Mouse (Mus musculus): ENCODE measurements at regions not wholly inside any gene's neighbourhood (a gene's known extent, or its start where the extent isn't known, plus 50 kb on each side); places are given as distances from the start of the nearest gene placed in this dataset.

DNA sequence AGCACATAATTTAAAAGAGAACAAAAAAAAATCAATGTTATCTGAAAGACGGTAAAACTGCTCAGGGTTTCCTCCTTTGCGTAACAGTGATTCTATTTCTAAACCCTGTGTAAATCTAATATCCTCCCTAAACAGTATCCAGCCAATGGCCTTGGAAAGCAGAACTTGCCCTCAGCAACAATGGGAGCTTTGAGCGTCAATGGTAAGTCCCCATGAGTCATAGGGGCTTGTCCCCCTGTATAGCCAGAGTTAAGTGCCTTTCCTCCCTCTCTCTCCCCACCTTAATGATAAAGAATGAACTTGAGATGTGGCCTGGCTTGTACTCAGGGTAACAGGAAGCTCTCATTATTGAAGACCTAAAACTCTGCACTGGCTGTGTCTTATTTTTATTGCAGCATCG is 85.4 kb upstream of the 1700016C15Rik start:
- Histone ChIP-seq H3K4me1 (replicated peaks; ENCODE audit: control insufficient read depth, insufficient read depth, low read length) (peaks cover 12% of the 10 kb centered on the region), H3K27me3 (ENCODE audit: control insufficient read depth, insufficient read depth, low read length) (no peaks in the 10 kb centered on the region), H3K4me3 (ENCODE audit: control insufficient read depth, insufficient read depth, low read length) (no peak overlapping the region), H3K27ac (ENCODE audit: control insufficient read depth, insufficient read depth, low read length) (no peak overlapping the region), H3K36me3 (ENCODE audit: control insufficient read depth, insufficient read depth, low read length) (no peaks in the 10 kb centered on the region)
- no peak for DNase-seq
- TF ChIP-seq POLR2A (IDR thresholded peaks at IDR 0.05; ENCODE audit: control insufficient read depth, extremely low read depth, insufficient read depth, low read length, poor library complexity) (no peak), CTCF (IDR thresholded peaks at IDR 0.05; ENCODE audit: borderline replicate concordance, control insufficient read depth, extremely low read depth, insufficient read depth, low read length, poor library complexity) (no peak)
- 79% methylated on average over 4 of the region's 4 CpGs for whole genome bisulfite sequencing

DNA sequence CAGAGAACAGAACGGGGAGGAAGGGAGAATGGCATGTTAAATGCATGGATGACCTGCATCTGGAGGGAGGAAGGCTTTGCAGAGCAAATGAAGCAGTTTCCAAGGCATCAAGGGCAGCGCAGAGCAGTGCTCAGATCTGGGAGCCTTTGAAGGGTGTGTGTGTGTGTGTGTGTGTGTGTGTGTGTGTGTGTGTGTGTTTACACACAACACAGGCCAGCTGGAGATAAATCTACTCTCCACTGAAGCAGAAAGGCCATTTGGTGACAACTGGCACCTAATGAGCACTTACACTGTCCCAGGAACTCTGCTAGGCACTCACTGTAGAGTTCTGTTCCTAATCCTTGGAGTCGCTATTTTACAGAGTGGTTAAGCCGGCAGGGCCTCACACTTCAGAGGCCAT is 84.3 kb upstream of the 1700016C15Rik start:
- H3K36me3 ChIP-seq (ENCODE audit: control insufficient read depth, insufficient read depth, low read length) = no peaks in the 10 kb centered on the region
- TF ChIP-seq CTCF (IDR thresholded peaks at IDR 0.05; ENCODE audit: borderline replicate concordance, control insufficient read depth, extremely low read depth, insufficient read depth, low read length, poor library complexity) (no peak), POLR2A (IDR thresholded peaks at IDR 0.05; ENCODE audit: control insufficient read depth, extremely low read depth, insufficient read depth, low read length, poor library complexity) (no peak)
- WGBS = 95% methylated on average over 4 of the region's 4 CpGs
- H3K4me3 ChIP-seq (ENCODE audit: control insufficient read depth, insufficient read depth, low read length) = no peak overlapping the region
- DNase-seq = no peak
- no peaks in the 10 kb centered on the region for H3K27me3 ChIP-seq (ENCODE audit: control insufficient read depth, insufficient read depth, low read length)
- no peak overlapping the region for H3K27ac ChIP-seq (ENCODE audit: control insufficient read depth, insufficient read depth, low read length)
- peaks cover 10% of the 10 kb centered on the region for H3K4me1 ChIP-seq (replicated peaks; ENCODE audit: control insufficient read depth, insufficient read depth, low read length)

DNA sequence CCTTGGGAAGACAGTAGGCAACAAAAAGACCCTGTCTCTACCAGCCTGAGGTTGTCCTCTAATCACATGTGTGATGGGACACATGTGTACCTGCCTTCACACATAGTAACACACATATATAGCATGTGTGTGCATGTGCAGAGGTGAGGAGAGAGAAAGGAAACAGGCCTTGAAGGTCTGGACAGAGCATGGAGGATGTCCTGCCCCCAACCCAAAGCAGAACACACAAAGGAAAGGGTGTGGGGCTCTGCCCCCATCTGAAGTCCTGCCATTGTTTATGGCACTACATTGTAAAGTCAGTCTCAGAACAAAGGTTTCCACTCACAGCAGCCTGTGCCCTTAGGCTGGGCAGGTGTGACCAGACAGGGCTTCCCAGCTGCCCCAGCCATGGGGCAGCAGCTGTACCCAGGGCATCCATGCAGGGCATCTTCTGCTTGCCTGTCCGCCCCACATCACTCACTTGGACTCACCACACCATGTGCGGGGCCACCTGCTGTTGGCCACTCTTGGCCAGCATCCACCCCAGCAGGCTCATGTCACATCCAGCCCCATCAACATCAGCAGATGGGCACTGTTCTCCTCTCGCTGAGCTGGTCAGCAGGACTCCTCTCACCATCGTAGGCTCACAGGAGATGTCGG is 83.6 kb upstream of the 1700016C15Rik start:
- Histone ChIP-seq H3K4me1 (replicated peaks; ENCODE audit: control insufficient read depth, insufficient read depth, low read length) (peaks cover 6% of the 10 kb centered on the region; the same call in 1 of the 2 replicates), H3K27ac (ENCODE audit: control insufficient read depth, insufficient read depth, low read length) (no peak overlapping the region), H3K4me3 (ENCODE audit: control insufficient read depth, insufficient read depth, low read length) (no peak overlapping the region), H3K27me3 (ENCODE audit: control insufficient read depth, insufficient read depth, low read length) (no peaks in the 10 kb centered on the region), H3K36me3 (ENCODE audit: control insufficient read depth, insufficient read depth, low read length) (no peaks in the 10 kb centered on the region)
- no peak for TF ChIP-seq POLR2A (IDR thresholded peaks at IDR 0.05; ENCODE audit: control insufficient read depth, extremely low read depth, insufficient read depth, low read length, poor library complexity)
- TF ChIP-seq CTCF (IDR thresholded peaks at IDR 0.05; ENCODE audit: borderline replicate concordance, control insufficient read depth, extremely low read depth, insufficient read depth, low read length, poor library complexity) = no peak
- DNase-seq = no peak
- 93% methylated on average over 5 of the region's 5 CpGs for WGBS

DNA sequence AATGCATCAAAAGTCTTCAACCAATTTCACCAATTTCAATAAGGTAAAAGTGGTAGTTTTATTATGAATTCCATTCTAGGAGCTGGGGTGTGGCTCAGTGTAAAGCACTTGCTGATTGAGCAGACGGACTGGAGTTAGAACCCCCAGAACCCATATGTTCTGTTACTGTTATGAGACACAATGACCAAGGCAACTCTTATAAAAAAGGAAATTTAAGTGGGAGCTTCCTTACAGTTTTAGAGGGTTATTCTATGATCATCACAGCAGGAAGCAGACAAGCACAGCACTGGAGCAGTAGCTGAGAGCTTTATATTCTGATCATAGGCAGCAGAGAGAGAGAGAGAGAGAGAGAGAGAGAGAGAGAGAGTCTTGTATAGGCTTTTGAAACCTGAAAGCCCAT is 81.7 kb upstream of the 1700016C15Rik start:
- H3K36me3 ChIP-seq (ENCODE audit: control insufficient read depth, insufficient read depth, low read length) = no peaks in the 10 kb centered on the region
- WGBS = 98% methylated on average over 1 of the region's 1 CpGs
- H3K4me3 ChIP-seq (ENCODE audit: control insufficient read depth, insufficient read depth, low read length) = no peak overlapping the region
- peaks cover 6% of the 10 kb centered on the region; the same call in 1 of the 2 replicates for H3K4me1 ChIP-seq (replicated peaks; ENCODE audit: control insufficient read depth, insufficient read depth, low read length)
- H3K27ac ChIP-seq (ENCODE audit: control insufficient read depth, insufficient read depth, low read length) = no peak overlapping the region
- no peaks in the 10 kb centered on the region for H3K27me3 ChIP-seq (ENCODE audit: control insufficient read depth, insufficient read depth, low read length)
- DNase-seq = no peak
- no peak for TF ChIP-seq CTCF (IDR thresholded peaks at IDR 0.05; ENCODE audit: borderline replicate concordance, control insufficient read depth, extremely low read depth, insufficient read depth, low read length, poor library complexity)
- no peak for TF ChIP-seq POLR2A (IDR thresholded peaks at IDR 0.05; ENCODE audit: control insufficient read depth, extremely low read depth, insufficient read depth, low read length, poor library complexity)

DNA sequence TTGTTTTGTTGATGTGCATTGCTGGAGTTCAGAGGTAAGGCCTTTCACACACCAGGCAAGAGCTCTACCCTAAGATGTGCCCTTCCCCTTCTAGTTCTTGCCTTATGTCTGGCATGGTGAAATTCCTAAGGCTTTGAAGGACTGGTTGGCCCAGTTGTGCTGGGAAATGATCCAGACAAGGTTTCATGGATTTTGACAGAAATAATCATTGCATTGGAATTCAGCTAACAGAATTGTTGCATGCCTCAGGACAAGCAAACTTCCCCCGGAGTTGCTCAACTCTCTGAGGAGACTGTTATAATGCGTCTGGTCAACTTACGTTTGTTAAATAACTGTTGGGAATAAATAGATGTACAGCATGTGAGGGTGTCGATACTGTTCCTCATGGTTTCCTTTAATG is 80.6 kb upstream of the 1700016C15Rik start:
- Histone ChIP-seq H3K27ac (ENCODE audit: control insufficient read depth, insufficient read depth, low read length) (no peak overlapping the region), H3K4me1 (replicated peaks; ENCODE audit: control insufficient read depth, insufficient read depth, low read length) (peaks cover 3% of the 10 kb centered on the region; the same call in 1 of the 2 replicates), H3K27me3 (ENCODE audit: control insufficient read depth, insufficient read depth, low read length) (no peaks in the 10 kb centered on the region), H3K4me3 (ENCODE audit: control insufficient read depth, insufficient read depth, low read length) (no peak overlapping the region), H3K36me3 (ENCODE audit: control insufficient read depth, insufficient read depth, low read length) (no peaks in the 10 kb centered on the region)
- DNase-seq = no peak
- WGBS = 92% methylated on average over 4 of the region's 4 CpGs
- no peak for TF ChIP-seq POLR2A (IDR thresholded peaks at IDR 0.05; ENCODE audit: control insufficient read depth, extremely low read depth, insufficient read depth, low read length, poor library complexity)
- no peak for TF ChIP-seq CTCF (IDR thresholded peaks at IDR 0.05; ENCODE audit: borderline replicate concordance, control insufficient read depth, extremely low read depth, insufficient read depth, low read length, poor library complexity)

DNA sequence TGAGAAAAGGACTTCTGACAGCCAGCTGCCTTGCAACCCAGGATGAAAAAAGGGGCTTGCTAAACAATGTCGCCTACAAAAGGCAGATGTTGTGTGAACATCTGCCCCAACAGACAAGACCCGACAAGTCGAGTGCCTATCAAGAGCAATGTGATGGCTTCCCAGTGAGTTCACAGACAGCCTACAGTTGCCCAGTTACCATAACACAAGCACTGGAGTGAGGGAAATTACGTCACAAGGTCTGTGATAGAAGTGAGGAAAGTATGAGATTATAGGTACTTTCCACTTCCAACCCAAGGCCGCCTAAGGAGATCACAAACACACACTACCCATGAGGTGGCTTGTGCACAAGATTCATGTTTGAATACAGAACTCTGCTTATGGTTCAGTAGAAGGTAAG is 78.4 kb upstream of the 1700016C15Rik start:
- DNase-seq = no peak
- WGBS = 87% methylated on average over 5 of the region's 5 CpGs

DNA sequence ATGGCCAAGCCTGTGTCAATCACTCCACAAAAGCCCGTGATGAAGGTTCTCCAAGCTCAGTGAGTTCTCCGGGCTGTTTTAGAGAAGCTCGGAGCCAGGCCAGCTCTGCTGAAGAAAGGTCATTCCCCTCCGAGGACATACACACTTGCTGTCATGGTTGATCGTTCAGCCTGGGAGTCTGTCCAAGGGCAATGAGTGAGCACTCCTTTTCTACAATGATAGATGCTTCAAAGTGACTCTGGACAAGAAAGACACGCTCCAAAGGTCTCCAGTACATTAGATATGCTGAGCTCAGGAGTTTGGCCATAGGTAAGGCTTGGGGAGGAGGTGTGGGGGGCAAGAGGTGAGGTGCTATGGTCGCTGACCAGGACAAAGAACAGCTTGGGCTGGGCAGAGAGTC is 66.5 kb upstream of the 1700016C15Rik start:
- no peak overlapping the region for H3K4me3 ChIP-seq (ENCODE audit: control insufficient read depth, insufficient read depth, low read length)
- no peaks in the 10 kb centered on the region for H3K36me3 ChIP-seq (ENCODE audit: control insufficient read depth, insufficient read depth, low read length)
- 90% methylated on average over 7 of the region's 7 CpGs for WGBS
- no peak for DNase-seq
- H3K4me1 ChIP-seq (replicated peaks; ENCODE audit: control insufficient read depth, insufficient read depth, low read length) = no peaks in the 10 kb centered on the region
- no peak overlapping the region for H3K27ac ChIP-seq (ENCODE audit: control insufficient read depth, insufficient read depth, low read length)
- H3K27me3 ChIP-seq (ENCODE audit: control insufficient read depth, insufficient read depth, low read length) = no peaks in the 10 kb centered on the region
- TF ChIP-seq CTCF (IDR thresholded peaks at IDR 0.05; ENCODE audit: borderline replicate concordance, control insufficient read depth, extremely low read depth, insufficient read depth, low read length, poor library complexity) = no peak
- no peak for TF ChIP-seq POLR2A (IDR thresholded peaks at IDR 0.05; ENCODE audit: control insufficient read depth, extremely low read depth, insufficient read depth, low read length, poor library complexity)

More for the DNA sequence above, 78.4 kb upstream of the 1700016C15Rik start:
- H3K27ac ChIP-seq (ENCODE audit: control insufficient read depth, insufficient read depth, low read length) = no peak overlapping the region
- H3K27me3 ChIP-seq (ENCODE audit: control insufficient read depth, insufficient read depth, low read length) = no peaks in the 10 kb centered on the region
- H3K4me3 ChIP-seq (ENCODE audit: control insufficient read depth, insufficient read depth, low read length) = no peak overlapping the region
- TF ChIP-seq CTCF (IDR thresholded peaks at IDR 0.05; ENCODE audit: borderline replicate concordance, control insufficient read depth, extremely low read depth, insufficient read depth, low read length, poor library complexity) = no peak
- no peak for TF ChIP-seq POLR2A (IDR thresholded peaks at IDR 0.05; ENCODE audit: control insufficient read depth, extremely low read depth, insufficient read depth, low read length, poor library complexity)
- H3K36me3 ChIP-seq (ENCODE audit: control insufficient read depth, insufficient read depth, low read length) = no peaks in the 10 kb centered on the region
- peaks cover 3% of the 10 kb centered on the region; the same call in 1 of the 2 replicates for H3K4me1 ChIP-seq (replicated peaks; ENCODE audit: control insufficient read depth, insufficient read depth, low read length)
